Mouse (Mus musculus) lung, postnatal 4 days (tissue): ENCODE results near the gene Tmem176b.
A peak's percentile ranks its signal among the peaks of the same experiment; 100 is the strongest.

Experiments
- DNase-seq, 2 experiments: peaks; one replicate each; pipeline ENCODE4 v3.0.0; 2021

Tmem176b gene

DNA sequence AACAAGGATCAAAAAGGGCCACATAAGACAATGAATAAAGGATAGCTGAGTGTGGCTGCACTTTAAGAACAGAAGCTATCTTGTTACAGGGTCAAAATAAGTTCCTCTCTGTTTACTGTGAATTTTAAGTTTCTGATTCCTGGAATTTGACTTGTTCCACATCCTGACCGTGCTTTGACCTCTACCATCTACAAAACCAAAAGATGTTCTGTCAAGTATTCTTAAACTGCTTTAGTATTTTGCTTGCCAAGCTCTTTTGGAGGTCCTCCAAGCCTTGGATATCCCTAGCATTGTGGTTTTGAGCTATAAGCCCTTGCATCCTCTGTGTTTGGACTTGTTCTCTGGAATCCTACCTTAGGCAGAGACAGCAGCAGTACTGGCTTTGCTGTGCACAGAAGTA lies 56.1 kb downstream of the Tmem176b start:
- peak in 1 of 2 experiments; percentile 24 for DNase-seq

GRCm38 (mm10) chr6:48784406-48784805 lies 56.9 kb downstream of the Tmem176b start:
- no peak for DNase-seq
